Mouse (Mus musculus) kidney, postnatal 0 days (tissue): ENCODE results near the gene Parn. TPM values are rescaled to one million over a fixed set of nuclear protein-coding genes. Genes with fewer than 3 reads are reported as not detected.

Experiments used
- ATAC-seq: fragments of 200-750 bp; cut with Nextera tagmentation; replicated peaks from 2 replicates; pipeline ENCODE4 v1.8.0; 2017; ENCODE audit warnings: low read depth, moderate number of reproducible peaks, moderate TSS enrichment, moderate library complexity; ENCODE audit not compliant: low FRiP score
- DNase-seq: peaks from one replicate; pipeline ENCODE4 v3.0.0-alpha.2; 2016; ENCODE audit warnings: low spot score
- H3K27ac ChIP-seq: fragments of 300-500 bp; sonication (generic); 2 replicates; pipeline ENCODE4 v1.5.1; 2014; ENCODE audit warnings: mild to moderate bottlenecking
- H3K27me3 ChIP-seq: fragments of 300-500 bp; sonication (generic); 2 replicates; pipeline ENCODE4 v1.6.1; 2014; ENCODE audit warnings: low read length, mixed read lengths; ENCODE audit not compliant: insufficient read depth
- H3K36me3 ChIP-seq: fragments of 300-500 bp; sonication (generic); 2 replicates; pipeline ENCODE4 v1.6.1; 2014; ENCODE audit warnings: low read length, mixed read lengths; ENCODE audit not compliant: insufficient read depth
- H3K4me1 ChIP-seq: fragments of 300-500 bp; sonication (generic); replicated peaks from 2 replicates; pipeline ENCODE4 v1.6.1; 2014; ENCODE audit warnings: antibody characterized with exemption, low read length, mixed read lengths; ENCODE audit not compliant: insufficient read depth
- H3K4me2 ChIP-seq: fragments of 300-500 bp; sonication (generic); 2 replicates; pipeline ENCODE4 v1.6.1; 2014; ENCODE audit warnings: mild to moderate bottlenecking, low read length, moderate library complexity, mixed read lengths
- H3K4me3 ChIP-seq: fragments of 300-500 bp; sonication (generic); replicated peaks from 2 replicates; pipeline ENCODE4 v1.5.1; 2014; ENCODE audit warnings: low read depth, low read length
- H3K9ac ChIP-seq: fragments of 300-500 bp; sonication (generic); 2 replicates; pipeline ENCODE4 v1.6.1; 2014; ENCODE audit warnings: low read depth, low read length
- H3K9me3 ChIP-seq: fragments of 300-500 bp; sonication (generic); replicated peaks from 2 replicates; pipeline ENCODE4 v1.6.1; 2016; ENCODE audit warnings: low read length, inconsistent platforms, mixed read lengths
- CTCF ChIP-seq: IDR thresholded peaks from 2 replicates; pipeline ENCODE4 v1.5.1; 2016; ENCODE audit warnings: antibody characterized with exemption, low read depth, mild to moderate bottlenecking, moderate library complexity
- WGBS: fragments of 180-500 bp; shearing (Covaris S2); extraction: QIAGEN DNeasy Blood & Tissue Kit; methylation state at CpG from one replicate; pipeline ENCODE4 v1.1.7; 2014; 5-methylcytosine and 5-hydroxymethylcytosine counted together
- polyA plus RNA-seq: library from polyadenylated mRNA; unstranded; fragments of >200 nt; fragmentation: Nextera tagmentation; extraction: Ambion mirVana; gene quantifications from 2 replicates; pipeline ENCODE4 v1.2.1, GENCODE M21; 2015

The Parn gene
- polyA plus RNA-seq = 39.9 and 42.8 TPM in 2 replicates

GRCm38 (mm10) chr16:13667878-13668343 lies at the start of gene Parn:
TSS of gene Parn (minus strand) at chr16:13668170.
- H3K4me1 ChIP-seq = 0 out of 2 replicates have a peak, but pooled peaks cover 3% of the 10 kb centered on the region

GRCm38 (mm10) chr16:13716821-13717553 lies 49.0 kb upstream of the Parn start:
- no peak for TF ChIP-seq CTCF
- Histone ChIP-seq H3K9ac (no peak overlapping the region), H3K4me1 (no peaks in the 10 kb centered on the region), H3K36me3 (no peaks in the 10 kb centered on the region), H3K27ac (no peak overlapping the region), H3K4me2 (no peak overlapping the region), H3K9me3 (no peaks in the 10 kb centered on the region), H3K27me3 (no peaks in the 10 kb centered on the region), H3K4me3 (no peak overlapping the region)
- WGBS = 71% methylated on average over 2 of the region's 2 CpGs
- DNase-seq = no peak
- ATAC-seq = no peak

More at GRCm38 (mm10) chr16:13667878-13668343, at the start of gene Parn:
- DNase-seq (peak; percentile 96), ATAC-seq (peak; percentile 84)
- no peak for TF ChIP-seq CTCF
- peak within 1 kb of the TSS; percentile 79 for H3K4me2 ChIP-seq
- H3K36me3 ChIP-seq = peaks cover 18% of the 10 kb centered on the region; the same call in 1 of the 2 replicates
- H3K9me3 ChIP-seq = no peaks in the 10 kb centered on the region
- WGBS = 0% methylated on average over 35 of the region's 35 CpGs
- H3K27me3 ChIP-seq = no peaks in the 10 kb centered on the region
- H3K9ac ChIP-seq = peak within 1 kb of the TSS; percentile 83
- peak within 1 kb of the TSS; percentile 62 for H3K27ac ChIP-seq
- peak within 1 kb of the TSS; percentile 71 for H3K4me3 ChIP-seq

- no peaks in the 10 kb centered on the region for H3K4me1 ChIP-seq
- H3K9ac ChIP-seq = no peak overlapping the region
- H3K4me3 ChIP-seq = no peak overlapping the region
- no peaks in the 10 kb centered on the region for H3K36me3 ChIP-seq
- H3K9me3 ChIP-seq = no peaks in the 10 kb centered on the region
- DNase-seq (no peak), ATAC-seq (no peak)
- no peak overlapping the region for H3K27ac ChIP-seq
- H3K4me2 ChIP-seq = no peak overlapping the region
- WGBS = 91% methylated on average over 3 of the region's 3 CpGs
- H3K27me3 ChIP-seq = no peaks in the 10 kb centered on the region
- no peak for TF ChIP-seq CTCF
Measured at GRCm38 (mm10) chr16:13714910-13715309, 46.9 kb upstream of the Parn start.

DNA sequence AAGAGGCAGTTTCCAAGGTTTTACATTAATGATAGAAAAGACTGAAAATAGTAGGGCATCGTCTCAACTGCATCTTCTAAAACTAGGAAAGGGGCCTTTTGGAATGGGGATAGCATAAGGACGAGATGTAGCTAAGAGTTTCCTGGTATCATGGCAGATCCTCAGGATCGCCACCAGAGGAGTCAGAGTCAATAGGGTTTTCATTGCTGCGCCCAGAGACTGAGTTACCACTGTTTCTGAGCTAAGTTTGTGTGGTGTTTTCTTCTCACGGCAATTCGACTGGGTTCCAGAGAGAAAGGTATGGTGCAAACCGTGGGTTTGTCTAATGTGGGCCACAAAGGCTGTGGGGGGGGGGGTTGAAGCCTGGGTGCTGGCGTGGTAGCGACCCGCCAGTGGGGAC lies 36.7 kb upstream of the Parn start:
- Histone ChIP-seq H3K27me3 (no peaks in the 10 kb centered on the region), H3K9ac (no peak overlapping the region), H3K36me3 (peaks cover 21% of the 10 kb centered on the region), H3K9me3 (no peaks in the 10 kb centered on the region), H3K4me3 (no peak overlapping the region), H3K4me2 (no peak overlapping the region), H3K4me1 (no peaks in the 10 kb centered on the region), H3K27ac (no peak overlapping the region)
- TF ChIP-seq CTCF = no peak
- ATAC-seq (no peak), DNase-seq (no peak)
- WGBS = 94% methylated on average over 10 of the region's 10 CpGs

- no peak for TF ChIP-seq CTCF
Measured at GRCm38 (mm10) chr16:13702184-13702583, 34.2 kb upstream of the Parn start.

DNA sequence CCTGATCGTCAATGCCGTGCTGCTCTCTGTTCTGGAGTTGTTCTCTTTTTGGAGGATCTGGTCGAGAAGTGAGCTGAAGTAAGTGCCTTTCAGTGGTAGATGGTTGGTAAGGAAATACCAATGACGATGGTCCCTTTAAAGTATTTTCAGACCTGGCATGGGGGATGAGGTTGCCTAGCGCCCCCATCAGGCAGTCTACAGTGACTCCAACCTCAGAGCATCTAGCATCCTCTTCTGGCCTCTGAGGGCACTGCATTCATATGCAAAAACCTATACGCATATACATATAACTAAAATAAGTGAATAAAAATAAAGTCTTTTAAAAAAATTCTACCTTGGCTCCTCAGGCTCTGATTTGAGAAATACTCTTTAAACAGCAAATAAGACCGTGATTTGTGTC lies 31.0 kb upstream of the Parn start:
- no peak for ATAC-seq
- Histone ChIP-seq H3K4me3 (no peak overlapping the region), H3K27ac (no peak overlapping the region), H3K9ac (no peak overlapping the region), H3K36me3 (peaks cover 44% of the 10 kb centered on the region), H3K4me2 (no peak overlapping the region), H3K9me3 (no peaks in the 10 kb centered on the region), H3K27me3 (no peaks in the 10 kb centered on the region), H3K4me1 (no peaks in the 10 kb centered on the region)
- no peak for DNase-seq
- TF ChIP-seq CTCF = peak; percentile 46; the same call in 1 of the 2 replicates
- WGBS = 88% methylated on average over 7 of the region's 7 CpGs

More at GRCm38 (mm10) chr16:13702184-13702583, 34.2 kb upstream of the Parn start:
- H3K4me1 ChIP-seq = no peaks in the 10 kb centered on the region
- H3K4me2 ChIP-seq = no peak overlapping the region
- 96% methylated on average over 7 of the region's 7 CpGs for WGBS
- H3K27ac ChIP-seq = no peak overlapping the region
- no peak for ATAC-seq
- no peaks in the 10 kb centered on the region for H3K9me3 ChIP-seq
- no peak overlapping the region for H3K9ac ChIP-seq
- H3K4me3 ChIP-seq = no peak overlapping the region
- peaks cover 29% of the 10 kb centered on the region for H3K36me3 ChIP-seq
- DNase-seq = no peak
- no peaks in the 10 kb centered on the region for H3K27me3 ChIP-seq
